Mouse (Mus musculus): Measurements from ENCODE around the gene Rftn2.

- TF ChIP-seq CTCF (IDR thresholded peaks at IDR 0.05; ENCODE audit: extremely low read depth, insufficient read length, insufficient replicate concordance, low read depth, low read length) (no peak), POLR2A (IDR thresholded peaks at IDR 0.05; ENCODE audit: low read depth, low read length) (no peak)
Observed at GRCm38 (mm10) chr1:55132308-55132707, 94.3 kb downstream of the Rftn2 start.
